Mouse (Mus musculus) MEL-GATA-1-ER (cell line): ENCODE results near the gene Mfn1.

Experiments
- DNase-seq: peaks from one replicate; pipeline ENCODE4 v3.0.0-alpha.2; 2012; ENCODE audit warnings: low read depth; ENCODE audit errors: extremely low read depth

Gene Mfn1

DNA sequence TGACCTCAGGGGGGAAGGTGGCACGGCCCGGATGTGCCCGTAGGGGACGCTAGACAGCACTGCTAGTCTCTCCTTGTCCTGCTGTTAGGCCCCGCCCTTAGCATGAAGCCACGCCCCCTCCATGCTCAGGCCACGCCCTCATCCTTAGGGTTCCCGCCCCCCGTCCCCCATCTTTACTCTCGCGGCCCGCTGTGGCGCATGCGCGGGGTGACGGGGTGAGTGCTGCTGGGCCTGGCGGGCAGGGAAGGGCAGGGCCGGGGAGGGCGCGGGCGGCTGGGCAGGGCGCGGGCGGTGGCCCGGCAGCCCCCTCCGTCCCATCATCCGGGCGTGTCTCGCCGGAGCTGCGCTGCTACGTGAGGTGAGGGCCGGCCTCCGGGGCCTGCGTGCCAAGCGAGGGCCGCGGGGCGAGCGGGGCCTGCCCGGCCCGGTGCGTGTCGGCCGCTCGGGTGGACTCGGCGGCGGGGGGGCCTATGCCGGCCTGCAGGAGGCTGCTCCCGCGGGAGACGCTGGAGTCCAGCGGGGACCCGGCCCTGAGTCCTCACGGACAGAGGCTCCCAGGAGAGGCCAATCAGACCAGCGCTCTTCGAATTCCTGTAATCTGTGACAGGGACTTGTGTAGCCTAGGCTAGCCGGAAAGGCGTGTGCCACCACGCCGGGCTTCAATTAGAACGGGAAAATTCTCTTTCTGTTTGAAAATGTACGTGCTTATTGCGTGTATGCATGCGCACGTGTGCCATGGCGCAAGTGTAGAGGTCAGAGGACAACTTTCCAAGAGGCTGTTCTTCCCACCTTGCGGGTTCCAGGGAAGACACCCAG lies 18.7 kb upstream of the Mfn1 start:
- DNase-seq, result peak; percentile 51

DNA sequence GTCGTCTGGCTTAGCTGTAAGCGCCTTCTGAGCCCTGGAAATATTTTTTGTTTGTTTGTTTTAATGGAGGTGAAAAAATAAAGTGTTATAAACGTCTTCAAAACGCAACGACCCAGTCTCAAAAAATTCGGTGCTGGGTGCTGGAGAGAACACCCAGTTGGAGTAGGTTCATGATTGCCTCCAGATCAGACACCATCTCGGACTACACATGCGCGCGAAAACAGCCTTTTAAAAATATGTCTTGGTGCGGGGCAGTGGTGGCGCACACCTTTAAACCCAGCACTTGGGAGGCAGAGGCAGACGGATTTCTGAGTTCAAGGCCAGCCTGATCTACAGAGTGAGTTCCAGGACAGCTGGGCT lies 18.1 kb upstream of the Mfn1 start:
- DNase-seq, result no peak

DNA sequence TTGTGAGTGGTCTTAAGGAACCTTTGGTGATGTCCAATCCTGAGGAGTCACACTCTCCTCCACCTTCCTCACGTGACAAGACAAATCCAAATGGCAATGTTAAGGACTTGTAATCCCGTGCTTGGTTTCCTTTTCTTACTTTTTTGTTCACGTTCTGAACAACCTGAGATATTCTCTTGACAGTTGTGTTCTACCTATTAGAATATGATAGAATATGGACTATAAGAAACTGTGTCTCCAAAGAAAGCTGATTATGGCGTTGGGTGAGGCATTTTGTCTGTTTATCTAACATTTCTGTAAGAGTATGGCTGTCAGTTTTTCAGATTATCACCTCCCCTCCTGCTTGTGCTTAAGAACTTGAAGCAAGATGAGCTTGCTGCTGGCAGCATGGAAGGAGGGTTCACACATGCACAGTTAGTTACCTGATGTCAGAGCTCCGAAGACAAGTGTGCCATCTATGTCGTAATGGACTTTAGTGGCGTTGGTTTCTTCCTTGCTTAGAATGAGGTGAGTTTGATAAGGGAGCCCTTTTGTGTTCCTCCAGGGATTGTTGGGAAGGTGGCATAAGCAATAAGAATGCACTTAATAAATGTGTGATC lies 16.5 kb upstream of the Mfn1 start:
- DNase-seq, result no peak

DNA sequence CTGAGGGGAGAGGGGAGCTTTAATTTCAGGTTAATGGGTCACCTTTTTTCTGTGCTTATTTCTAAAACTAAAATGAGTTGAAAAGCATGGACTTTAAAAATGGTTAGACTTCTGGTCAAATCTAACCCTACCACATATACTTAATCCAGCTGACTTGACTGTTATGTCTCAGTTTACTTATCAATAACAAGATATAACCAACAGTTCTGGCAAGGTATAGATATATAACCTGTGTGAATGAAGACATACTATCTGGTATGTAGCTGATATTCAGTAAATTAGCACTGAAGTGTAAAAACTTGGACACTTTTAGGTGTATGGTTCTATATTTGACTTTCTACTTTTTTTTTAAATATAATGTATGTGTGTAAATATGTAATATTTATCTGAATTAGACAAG lies 15.7 kb upstream of the Mfn1 start:
- no peak for DNase-seq

DNA sequence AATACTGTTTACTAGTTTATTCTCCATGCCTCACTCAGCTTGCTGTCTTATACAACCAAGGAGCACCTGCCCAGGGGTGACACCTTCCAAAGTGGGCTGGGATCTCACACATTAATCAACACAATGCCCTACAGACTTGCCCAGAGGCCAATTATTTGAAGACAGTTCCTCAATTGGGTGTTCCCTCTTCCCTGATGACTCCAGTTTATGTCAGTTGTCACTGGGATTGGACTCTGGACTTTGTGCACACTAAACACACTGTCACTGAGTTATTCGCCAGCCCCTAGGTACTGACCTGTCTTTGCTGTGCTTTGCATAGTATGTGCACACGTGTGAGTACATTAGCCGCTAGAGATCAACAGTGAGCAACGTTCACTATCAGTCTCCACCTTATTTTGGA lies 2.1 kb upstream of the Mfn1 start:
- DNase-seq, result no peak

DNA sequence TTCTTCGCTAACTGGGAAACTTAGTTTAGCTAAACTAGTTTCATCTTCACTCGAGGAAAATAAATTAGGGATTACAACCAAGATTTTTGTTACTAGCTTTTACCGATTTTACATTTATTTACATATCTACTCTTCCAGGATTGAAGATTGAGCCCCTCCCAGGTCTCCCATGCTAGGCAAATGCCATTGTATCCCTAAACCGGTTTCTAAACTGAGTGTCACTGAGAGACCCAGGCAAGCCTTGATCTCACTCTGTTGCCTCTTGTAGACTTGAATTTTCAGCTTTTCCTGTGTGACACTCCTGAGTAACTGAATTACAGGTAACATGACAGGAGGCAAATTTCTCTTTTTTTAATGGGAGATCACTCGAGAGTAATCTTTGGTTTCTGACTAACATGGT lies 776 bp downstream of the Mfn1 start:
- DNase-seq, result no peak

DNA sequence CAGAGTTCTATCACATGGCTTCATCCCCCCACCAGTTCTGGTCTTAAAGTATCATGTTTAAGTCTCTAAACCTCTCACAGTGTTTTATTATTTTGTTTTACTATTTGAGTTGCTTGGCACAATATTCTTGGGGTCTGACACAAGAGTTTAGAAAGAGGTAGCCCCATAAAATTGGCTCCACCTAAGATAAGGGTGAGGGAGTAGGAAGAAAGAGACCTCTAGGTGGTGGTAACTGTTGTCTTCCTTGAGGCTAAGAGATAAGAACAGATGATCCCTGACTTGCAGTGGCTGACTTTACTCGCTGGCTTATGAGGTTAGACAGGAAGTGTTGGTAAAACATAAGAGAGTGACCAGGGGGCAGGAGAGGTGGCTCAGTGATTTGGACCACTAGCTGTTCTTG lies 6.4 kb downstream of the Mfn1 start:
- no peak for DNase-seq

DNA sequence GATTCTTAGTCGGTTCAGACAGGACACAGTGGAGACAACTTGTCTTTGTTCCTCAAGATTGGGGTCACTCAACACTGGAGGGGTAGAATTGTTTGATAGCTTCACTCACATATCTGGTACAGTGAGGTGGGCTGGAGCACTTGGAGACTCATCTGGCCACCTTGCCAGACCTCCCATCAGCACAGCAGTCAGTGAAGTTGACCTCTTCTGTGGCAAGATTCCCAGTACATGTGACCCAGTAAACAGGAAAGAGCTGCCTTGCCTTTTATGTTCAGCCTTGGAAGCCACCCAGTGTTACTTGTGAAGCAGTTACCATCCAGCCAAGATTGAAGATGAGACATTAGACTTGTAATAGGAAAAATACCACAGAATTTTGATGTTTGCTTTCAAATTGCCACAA lies 8.3 kb downstream of the Mfn1 start:
- no peak for DNase-seq

DNA sequence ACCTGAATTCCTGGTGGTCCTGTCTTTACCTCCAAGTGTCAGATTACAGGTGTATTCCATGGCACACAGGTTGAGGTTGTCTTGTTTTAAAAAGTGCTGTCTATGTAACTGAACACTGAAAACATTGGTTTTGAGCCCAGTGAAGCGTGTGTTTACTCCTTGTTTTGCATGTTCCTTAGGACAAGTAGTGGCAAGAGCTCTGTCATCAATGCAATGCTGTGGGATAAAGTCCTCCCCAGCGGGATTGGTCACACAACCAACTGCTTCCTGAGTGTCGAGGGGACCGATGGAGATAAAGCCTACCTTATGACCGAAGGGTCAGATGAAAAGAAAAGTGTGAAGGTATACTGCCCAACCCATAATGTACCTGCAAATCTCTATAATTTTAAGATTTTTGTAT lies 8.8 kb downstream of the Mfn1 start:
- DNase-seq, result no peak

DNA sequence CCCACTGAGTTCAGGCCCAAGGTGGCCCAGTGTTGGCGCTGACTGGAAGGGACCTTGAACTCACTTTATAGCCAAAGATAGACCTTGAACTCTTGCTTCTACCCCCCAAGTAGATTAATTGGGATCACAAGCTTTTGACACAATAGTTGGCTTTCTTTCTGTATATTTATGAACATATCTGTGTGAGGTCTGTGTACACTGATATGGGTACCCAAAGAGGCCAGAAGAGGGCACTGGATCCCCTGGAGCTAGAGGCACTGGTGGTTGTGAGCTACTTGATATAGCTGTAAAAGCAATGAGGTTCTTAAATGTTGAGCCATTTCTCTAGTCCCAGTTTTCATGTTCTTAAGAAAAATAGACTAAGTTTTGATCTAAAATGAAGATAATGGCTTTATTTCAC lies 23.8 kb downstream of the Mfn1 start:
- peak; percentile 8 for DNase-seq

DNA sequence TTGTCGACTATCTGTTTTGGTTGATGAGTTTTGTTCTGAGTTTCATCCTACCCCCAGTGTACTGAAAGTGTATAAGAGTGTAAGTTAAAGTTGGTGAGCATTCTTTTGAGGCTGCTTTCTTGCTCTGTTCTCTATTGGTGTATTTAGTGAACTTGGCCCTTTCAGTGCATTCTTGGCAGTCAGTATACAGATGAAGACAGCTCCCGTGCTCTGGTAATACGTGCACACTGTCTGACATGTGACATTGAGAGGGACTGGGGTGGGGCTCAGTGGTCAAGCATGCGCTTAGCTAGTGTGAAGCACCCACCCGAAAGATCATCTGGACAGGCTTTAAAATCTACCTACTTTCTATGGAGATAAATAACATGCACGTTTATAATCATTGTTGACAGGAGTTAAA lies 34.1 kb downstream of the Mfn1 start:
- no peak for DNase-seq

DNA sequence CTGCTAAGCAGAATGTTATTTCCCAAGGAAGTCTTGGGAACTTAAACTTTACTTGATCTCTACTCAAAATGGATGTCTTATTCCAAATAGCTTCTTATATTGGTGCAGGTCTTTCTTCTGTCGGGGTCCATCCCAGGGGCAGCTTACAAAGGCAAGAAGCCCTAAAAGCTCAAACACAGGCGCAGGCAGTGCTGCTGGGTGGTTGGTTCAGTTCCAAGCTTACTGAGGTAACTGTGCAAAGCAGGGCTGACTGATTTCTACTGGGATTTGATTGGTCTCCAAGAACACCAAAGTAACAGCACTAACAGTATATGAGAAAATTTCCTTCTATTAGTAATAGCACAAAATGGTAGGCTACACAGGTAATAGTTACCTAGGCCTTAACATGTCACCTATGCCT lies 43.8 kb downstream of the Mfn1 start:
- DNase-seq, result no peak

DNA sequence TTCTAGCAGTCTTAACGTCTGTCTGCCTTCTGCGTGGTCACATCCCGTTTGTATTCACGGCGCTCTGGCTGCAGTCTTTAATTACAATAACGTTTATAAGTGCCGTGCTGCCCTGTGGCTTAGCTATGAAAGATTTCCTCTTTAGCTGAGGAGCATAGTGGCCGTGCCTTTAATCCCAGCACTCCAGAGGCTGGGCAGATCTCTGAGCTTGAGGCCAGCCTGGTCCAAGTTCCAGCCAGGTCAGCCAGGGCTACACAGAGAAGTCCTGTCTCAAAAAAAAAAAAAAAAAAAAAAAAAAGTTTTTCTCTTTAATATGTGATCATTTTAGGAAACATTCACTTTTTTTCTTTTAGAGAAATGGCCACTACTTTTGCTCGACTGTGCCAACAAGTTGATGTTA lies 44.6 kb downstream of the Mfn1 start:
- no peak for DNase-seq

DNA sequence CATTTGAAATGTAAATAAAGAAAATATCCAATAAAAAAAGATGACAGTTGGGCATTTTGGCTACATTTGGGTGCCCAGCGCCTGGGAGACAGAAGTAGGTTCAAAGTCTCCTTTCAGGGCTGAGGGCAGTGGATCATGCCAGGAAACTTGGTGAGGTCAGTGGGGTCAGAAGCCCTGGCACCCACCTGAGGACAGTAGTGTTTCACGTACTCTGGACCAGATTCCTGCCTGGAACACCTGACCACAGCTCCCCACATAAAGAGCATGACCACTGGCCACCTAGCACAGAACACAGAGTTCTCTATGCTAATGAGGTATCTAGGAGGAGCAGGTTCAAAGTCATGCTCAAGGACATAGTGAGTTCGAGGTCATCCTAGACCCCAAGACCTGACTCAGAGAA lies 45.9 kb downstream of the Mfn1 start:
- DNase-seq, result no peak

DNA sequence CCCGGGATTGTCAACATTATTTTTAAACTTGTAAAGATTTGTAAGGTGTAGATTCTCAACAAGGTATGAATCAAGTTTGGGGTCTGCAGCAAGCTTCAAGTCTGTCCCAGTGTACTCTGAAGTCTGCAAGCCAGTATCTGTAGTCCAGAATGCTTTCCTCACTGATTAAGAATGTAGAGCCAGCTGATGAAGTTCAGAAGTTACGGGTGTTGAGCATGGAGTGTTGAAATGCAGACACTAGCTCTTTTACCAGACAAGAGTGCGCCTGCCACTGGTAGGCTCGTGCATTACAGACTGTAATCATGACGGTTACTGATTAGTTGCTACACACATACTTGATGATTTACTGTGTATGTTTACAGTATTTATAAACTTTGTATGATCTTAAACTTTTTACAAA lies 49.5 kb downstream of the Mfn1 start:
- DNase-seq, result no peak

DNA sequence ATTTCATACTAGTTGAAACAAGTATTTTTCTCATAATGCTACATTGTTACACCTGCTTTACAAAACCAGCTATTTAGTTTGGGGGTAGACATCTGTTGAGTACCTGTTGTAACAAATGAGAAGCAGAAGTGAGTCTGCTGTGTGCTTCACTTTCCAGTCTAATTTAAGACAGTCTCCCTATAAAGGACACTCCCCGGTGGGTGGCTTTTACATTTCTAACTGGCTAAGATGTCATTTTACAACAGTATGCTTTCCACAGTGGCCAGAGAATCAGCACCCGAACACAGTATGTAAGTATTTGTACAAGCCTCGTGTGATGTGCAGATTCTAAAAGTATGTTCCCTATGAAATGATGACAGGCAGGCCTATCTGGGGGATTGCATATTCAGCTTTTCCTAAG lies 51.5 kb downstream of the Mfn1 start:
- DNase-seq, result no peak

DNA sequence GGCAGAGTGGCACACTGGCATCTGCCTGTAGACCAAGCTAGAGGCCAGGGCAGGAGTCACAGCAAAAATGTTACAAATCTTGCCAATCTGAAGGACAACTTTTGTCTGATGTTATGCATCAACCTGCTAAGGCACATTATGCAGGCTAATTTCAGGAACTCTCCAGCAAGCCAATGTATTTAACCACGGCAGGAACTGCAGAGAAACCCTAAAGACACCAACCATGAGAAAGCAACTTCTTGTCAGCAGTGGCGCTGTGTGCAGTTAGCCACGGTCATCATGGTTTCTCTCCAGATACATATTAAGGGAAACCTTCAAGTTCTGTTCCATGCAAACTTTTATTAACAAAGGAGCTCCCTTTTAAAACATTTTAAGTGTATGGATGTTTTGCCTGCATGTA lies 52.6 kb downstream of the Mfn1 start:
- no peak for DNase-seq

DNA sequence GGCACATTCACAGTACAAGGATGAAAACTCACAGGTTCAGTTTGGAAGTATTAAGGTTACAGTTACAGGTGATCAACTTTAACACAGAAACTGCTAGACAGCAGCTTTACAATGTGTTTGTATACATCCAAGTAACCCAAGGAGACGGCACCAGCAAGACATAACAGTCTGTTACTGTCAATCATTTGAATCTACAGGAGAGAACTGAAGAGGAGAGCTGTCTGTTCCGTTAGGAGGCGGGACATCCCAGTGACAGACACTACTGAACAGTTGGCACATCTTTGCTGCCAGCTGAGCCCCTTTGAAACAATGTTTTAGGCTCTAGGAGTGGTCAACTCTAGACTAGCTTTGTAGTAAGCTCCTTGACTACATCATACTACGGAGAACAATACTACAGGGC lies 54.2 kb downstream of the Mfn1 start:
- no peak for DNase-seq

DNA sequence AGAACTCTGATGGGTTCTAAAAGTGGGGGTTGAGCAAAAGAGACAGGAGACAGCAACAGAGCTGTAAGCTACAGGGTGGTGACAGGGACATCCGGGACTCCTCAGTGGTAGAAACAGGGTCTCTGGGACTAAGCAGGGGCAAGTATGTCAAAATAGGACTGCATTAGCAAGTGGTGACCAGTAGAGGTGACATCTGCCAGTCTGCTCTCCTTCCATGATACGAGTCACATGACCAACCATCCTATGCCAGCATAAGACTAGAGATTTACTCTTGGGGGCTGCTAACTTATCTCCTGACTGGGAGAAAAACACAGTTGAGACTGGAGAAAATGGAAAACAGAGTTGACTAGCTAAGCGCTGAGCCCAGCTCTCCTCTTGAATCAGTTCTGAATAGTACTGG lies 57.0 kb downstream of the Mfn1 start:
- DNase-seq, result no peak

DNA sequence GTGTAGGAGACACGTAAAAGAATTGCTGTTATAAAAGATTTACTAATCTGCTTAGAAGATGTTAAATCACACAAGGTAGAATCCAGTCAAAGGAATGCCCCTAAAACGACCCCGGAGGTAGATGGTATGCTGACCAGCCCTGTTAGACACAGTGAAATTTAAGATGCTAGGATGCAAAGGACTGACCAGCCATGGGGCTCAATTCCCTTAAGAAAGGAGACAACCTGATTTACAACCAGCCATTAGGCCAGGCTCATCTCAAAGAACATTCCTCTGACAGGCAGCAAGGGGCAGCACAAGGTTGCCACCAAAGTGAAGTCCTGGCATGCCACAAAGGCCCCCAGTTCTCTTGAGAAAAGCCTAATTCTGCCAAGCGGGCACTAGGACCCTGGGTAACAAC lies 65.8 kb downstream of the Mfn1 start:
- DNase-seq, result no peak

DNA sequence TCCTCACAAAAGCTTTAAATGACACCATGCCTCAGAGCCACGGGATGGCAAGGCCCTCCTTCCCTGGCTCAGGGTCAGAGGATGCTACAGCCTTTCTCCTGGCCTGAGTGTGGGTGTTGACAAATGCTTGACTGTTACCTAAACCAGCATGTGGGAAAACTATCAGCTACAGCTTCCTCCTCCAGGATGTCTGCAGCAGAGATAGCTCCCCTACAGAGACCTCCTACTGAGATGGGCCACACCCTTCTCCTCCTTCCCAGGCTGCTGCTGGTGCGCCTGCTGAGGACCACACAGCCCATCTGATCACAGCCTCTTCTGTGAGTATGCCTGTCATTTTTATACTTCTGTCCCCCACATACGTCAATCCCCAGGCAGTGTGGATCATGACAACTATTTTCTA lies 70.1 kb downstream of the Mfn1 start:
- DNase-seq, result peak; percentile 70

DNA sequence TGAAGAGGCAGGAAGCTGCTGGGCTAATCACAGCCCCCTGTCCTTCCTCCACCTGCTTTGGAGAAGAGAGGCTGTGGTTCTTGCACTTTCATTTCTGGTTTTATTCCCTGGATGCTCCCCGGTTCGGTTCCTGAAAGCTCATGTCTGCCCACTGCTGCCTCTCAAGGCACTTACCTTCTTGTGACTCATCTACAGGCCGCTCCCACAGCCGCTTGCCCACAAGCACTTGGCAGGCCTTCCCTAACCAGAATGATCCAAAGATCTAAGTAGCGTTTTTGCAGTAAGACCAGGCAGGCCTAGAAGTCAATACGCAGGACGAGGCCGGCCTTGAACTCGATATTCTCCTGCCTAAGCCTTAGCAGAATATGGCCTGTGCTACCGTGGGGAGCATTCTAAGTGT lies 71.8 kb downstream of the Mfn1 start:
- DNase-seq, result no peak

DNA sequence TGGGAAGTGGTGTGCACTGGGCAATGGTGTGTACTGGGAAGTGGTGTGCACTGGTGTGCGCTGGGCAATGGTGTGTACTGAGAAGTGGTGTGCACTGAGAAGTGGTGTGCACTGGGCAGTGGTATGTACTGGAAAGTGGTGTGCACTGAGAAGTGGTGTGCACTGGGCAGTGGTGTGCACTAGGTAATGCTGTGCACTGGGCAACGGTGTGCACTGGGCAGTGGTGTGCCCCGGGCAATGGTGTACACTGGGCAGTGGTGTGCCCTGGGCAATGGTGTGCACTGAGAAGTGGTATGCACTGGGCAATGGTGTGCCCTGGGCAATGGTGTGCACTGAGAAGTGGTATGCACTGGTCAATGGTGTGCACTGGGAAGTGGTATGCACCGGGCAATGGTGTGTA lies 80.0 kb downstream of the Mfn1 start:
- no peak for DNase-seq

DNA sequence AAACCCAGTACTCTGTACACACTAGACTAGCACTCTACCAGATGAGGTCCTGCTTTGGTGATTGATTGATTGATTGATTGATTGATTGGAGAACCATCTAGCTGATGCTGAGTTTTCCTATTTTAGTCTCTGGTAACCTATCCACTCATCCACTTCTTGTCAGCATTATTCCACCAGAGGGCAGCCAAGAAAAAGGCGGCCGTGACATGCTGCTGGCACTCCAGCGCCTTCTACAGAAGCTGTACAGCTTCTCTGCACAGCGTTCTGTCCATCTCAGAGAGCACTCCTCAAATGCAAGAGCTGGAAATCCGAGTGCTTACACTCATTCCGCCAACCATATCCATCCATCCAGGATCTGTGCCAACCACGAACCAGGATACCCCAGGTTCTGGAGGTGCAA lies 81.3 kb downstream of the Mfn1 start:
- no peak for DNase-seq
